Mouse (Mus musculus) hindbrain, embryonic 14.5 days (tissue): ENCODE data around the gene Fgfr2. TPM values are rescaled to one million over a fixed set of nuclear protein-coding genes. Genes with fewer than 3 reads are reported as not detected.

ENCODE experiments used
- ATAC-seq: fragments of 200-750 bp; cut with Nextera tagmentation; 2 replicates; pipeline ENCODE4 v1.8.0; 2017; ENCODE audit warnings: moderate number of reproducible peaks, mild to moderate bottlenecking, moderate TSS enrichment, moderate library complexity; ENCODE audit not compliant: low FRiP score
- DNase-seq: peaks from one replicate; pipeline ENCODE4 v3.0.0-alpha.2; 2015; ENCODE audit warnings: low spot score
- H3K27ac ChIP-seq: fragments of 300-500 bp; sonication (generic); 2 replicates; pipeline ENCODE4 v1.5.1; 2014; ENCODE audit warnings: mild to moderate bottlenecking, moderate library complexity
- H3K27me3 ChIP-seq: fragments of 300-500 bp; sonication (generic); 2 replicates; pipeline ENCODE4 v1.6.1; 2014; ENCODE audit warnings: mild to moderate bottlenecking, low read length, mixed read lengths; ENCODE audit not compliant: control insufficient read depth, insufficient read depth
- H3K36me3 ChIP-seq: fragments of 300-500 bp; sonication (generic); replicated peaks from 2 replicates; pipeline ENCODE4 v1.6.1; 2014; ENCODE audit not compliant: control insufficient read depth, insufficient read depth
- H3K4me1 ChIP-seq: fragments of 300-500 bp; sonication (generic); replicated peaks from 2 replicates; pipeline ENCODE4 v1.6.1; 2014; ENCODE audit warnings: antibody characterized with exemption, low read length, mixed read lengths; ENCODE audit not compliant: control insufficient read depth, insufficient read depth
- H3K4me2 ChIP-seq: fragments of 300-500 bp; sonication (generic); replicated peaks from 2 replicates; pipeline ENCODE4 v1.6.1; 2014; ENCODE audit warnings: mild to moderate bottlenecking, moderate library complexity
- H3K4me3 ChIP-seq: fragments of 300-500 bp; sonication (generic); replicated peaks from 2 replicates; pipeline ENCODE4 v1.5.1; 2014; ENCODE audit warnings: mild to moderate bottlenecking, low read length
- H3K9ac ChIP-seq: fragments of 300-500 bp; sonication (generic); 2 replicates; pipeline ENCODE4 v1.6.1; 2014
- H3K9me3 ChIP-seq: fragments of 300-500 bp; sonication (generic); 2 replicates; pipeline ENCODE4 v1.6.1; 2016; ENCODE audit warnings: low read length; ENCODE audit not compliant: control insufficient read depth
- WGBS: fragments of 180-500 bp; shearing (Covaris S2); extraction: QIAGEN DNeasy Blood & Tissue Kit; methylation state at CpG from one replicate; pipeline ENCODE4 v1.1.7; 2014; 5-methylcytosine and 5-hydroxymethylcytosine counted together
- polyA plus RNA-seq: library from polyadenylated mRNA; unstranded; fragments of >200 nt; fragmentation: Nextera tagmentation; extraction: Ambion mirVana; gene quantifications from 2 replicates; pipeline ENCODE4 v1.2.1, GENCODE M21; 2014

The Fgfr2 gene
- polyA plus RNA-seq, 1 experiment from 2014 or later = 43.5 TPM

DNA sequence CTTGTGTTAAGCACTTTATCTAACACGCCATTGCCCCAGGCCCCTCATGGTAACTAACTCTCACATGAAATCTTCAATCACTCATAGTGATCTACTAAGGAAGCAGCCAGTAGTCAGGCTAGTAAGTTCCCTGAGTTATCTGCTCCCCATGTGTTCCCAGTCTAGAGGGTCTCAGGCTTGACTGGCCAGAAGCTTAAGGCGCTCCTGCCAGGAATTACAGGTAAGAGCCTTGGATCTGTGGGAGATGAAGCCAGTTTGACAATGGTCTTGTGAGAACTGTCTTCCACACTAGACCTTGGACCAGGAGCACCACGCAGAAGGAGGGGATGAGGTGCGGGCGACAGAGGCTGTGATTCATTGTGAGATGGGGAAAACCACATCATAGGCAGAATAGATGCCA lies 1644.7 kb downstream of the Fgfr2 start:
- Histone ChIP-seq H3K4me1 (no peaks in the 10 kb centered on the region), H3K27ac (no peak overlapping the region), H3K9me3 (no peaks in the 10 kb centered on the region), H3K27me3 (no peaks in the 10 kb centered on the region), H3K9ac (no peak overlapping the region), H3K4me2 (no peak overlapping the region), H3K36me3 (no peaks in the 10 kb centered on the region), H3K4me3 (no peak overlapping the region)
- DNase-seq (no peak), ATAC-seq (no peak)
- WGBS = 93% methylated on average over 5 of the region's 5 CpGs

DNA sequence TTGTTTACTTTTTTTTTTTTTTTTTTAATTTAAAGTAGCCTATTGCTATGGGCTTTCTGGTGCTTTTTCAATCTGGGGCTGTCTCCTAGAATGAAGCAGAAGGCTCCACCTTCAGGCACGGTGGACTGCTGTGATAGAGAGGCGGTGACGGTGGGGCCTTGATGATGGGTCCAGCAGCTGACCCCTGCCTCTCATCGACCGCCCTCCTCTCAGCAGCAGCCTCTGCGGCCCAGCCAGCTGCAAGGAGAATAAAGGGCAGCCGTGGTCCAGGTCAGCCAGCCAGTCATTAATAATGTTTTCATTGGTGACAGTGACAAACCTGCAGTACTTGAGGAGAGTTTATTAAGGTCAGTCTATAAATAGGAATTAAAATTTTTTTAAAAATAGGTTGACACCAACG lies 1646.0 kb downstream of the Fgfr2 start:
- H3K4me2 ChIP-seq = no peak overlapping the region
- WGBS = 11% methylated on average over 8 of the region's 8 CpGs

DNA sequence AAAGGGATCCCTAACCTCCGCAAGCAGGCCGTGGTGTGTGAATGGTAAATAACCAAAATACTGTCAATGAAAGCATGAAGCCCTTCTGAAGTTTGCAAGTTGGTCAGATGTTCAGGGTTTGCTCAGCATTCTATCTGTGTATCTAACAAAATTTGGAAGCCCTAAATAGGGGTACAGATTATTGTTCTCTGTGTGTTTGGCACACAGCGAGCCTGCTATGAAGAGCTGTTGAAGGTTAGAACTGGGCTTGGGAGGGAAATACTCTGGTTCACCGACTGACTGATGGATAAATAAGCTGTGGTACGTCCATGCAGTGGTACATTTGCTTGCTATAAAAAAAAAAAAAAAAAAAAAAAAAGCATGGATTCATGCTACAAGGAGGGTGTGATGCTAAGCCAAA lies 1651.6 kb downstream of the Fgfr2 start:
- DNase-seq = no peak
- WGBS = 97% methylated on average over 5 of the region's 5 CpGs
- H3K9me3 ChIP-seq = no peaks in the 10 kb centered on the region

More for the DNA sequence above, 1646.0 kb downstream of the Fgfr2 start:
- Histone ChIP-seq H3K36me3 (no peaks in the 10 kb centered on the region), H3K9me3 (no peaks in the 10 kb centered on the region), H3K4me1 (no peaks in the 10 kb centered on the region), H3K27ac (no peak overlapping the region), H3K4me3 (no peak overlapping the region), H3K9ac (no peak overlapping the region), H3K27me3 (no peaks in the 10 kb centered on the region)
- DNase-seq (no peak), ATAC-seq (no peak)

DNA sequence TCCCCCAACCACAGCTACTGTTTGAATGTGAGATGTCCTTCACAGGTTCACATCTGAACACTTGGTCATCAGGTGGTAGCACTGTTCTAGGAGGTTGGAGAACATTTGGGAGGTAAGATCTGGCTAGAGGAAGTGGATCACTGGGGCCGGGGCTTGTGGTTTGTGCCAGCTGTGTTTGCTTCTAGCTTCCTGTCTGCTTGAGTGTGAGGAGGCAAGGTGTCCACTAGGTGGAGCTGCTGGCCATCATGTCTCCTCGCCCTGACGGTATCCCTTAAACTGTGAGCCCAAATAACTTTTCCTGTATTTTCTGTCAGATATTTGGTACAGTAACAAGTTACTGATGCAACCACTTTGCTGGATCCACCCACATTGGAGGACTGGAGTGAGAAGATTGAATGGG lies 1653.6 kb downstream of the Fgfr2 start:
- Histone ChIP-seq H3K27me3 (no peaks in the 10 kb centered on the region), H3K4me3 (no peak overlapping the region), H3K4me1 (no peaks in the 10 kb centered on the region), H3K9me3 (no peaks in the 10 kb centered on the region), H3K9ac (no peak overlapping the region), H3K27ac (no peak overlapping the region), H3K36me3 (no peaks in the 10 kb centered on the region), H3K4me2 (no peak overlapping the region)
- DNase-seq = no peak
- ATAC-seq = no peak
- WGBS = 73% methylated on average over 3 of the region's 3 CpGs

More for the DNA sequence above, 1651.6 kb downstream of the Fgfr2 start:
- no peaks in the 10 kb centered on the region for H3K36me3 ChIP-seq
- no peaks in the 10 kb centered on the region for H3K4me1 ChIP-seq
- no peak for ATAC-seq
- no peak overlapping the region for H3K27ac ChIP-seq
- H3K9ac ChIP-seq = no peak overlapping the region
- no peak overlapping the region for H3K4me3 ChIP-seq
- H3K27me3 ChIP-seq = no peaks in the 10 kb centered on the region
- H3K4me2 ChIP-seq = no peak overlapping the region

DNA sequence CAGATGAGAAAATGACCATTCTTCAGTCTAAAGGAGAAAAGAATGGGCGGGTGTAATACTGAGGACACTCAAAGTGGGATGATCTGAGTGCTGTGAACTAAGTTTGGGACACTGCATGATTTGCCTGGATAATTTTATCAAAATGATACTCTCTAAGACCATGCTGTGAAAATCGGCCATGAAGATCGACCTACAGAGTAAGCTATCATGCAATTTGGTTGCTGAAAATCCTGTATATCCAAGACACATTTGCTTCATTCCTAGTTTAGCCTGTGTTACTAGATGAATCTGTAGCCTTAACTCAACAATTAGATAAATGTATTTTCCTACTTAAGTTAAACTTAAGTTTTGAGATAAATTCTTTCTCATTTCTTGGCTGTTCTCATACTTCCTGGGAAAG lies 1655.8 kb downstream of the Fgfr2 start:
- Histone ChIP-seq H3K4me1 (no peaks in the 10 kb centered on the region), H3K4me2 (no peak overlapping the region), H3K9me3 (no peaks in the 10 kb centered on the region), H3K27me3 (no peaks in the 10 kb centered on the region), H3K36me3 (no peaks in the 10 kb centered on the region), H3K9ac (no peak overlapping the region), H3K4me3 (no peak overlapping the region), H3K27ac (no peak overlapping the region)
- ATAC-seq (no peak), DNase-seq (no peak)
- WGBS = 92% methylated on average over 3 of the region's 3 CpGs

DNA sequence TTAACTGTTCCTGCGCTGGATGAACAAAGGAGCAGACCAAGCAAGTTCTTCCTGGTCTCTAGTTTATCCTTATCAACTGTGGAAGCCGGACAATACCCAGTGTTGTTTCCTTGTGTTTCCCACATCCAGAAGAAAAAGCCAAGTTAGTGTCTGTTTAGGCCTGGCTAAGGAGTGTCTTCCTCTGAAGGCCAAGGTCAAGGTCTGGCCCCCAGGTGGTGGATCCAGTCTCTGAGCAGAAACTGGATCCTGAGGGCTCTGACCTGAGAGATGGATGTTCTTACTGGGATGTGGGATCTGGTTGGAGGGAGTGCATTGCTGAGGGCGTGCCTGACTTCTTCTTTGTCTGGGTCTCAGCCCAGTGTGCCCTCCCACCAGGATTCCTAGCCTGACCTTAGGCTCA lies 1657.4 kb downstream of the Fgfr2 start:
- H3K4me2 ChIP-seq = no peak overlapping the region

DNA sequence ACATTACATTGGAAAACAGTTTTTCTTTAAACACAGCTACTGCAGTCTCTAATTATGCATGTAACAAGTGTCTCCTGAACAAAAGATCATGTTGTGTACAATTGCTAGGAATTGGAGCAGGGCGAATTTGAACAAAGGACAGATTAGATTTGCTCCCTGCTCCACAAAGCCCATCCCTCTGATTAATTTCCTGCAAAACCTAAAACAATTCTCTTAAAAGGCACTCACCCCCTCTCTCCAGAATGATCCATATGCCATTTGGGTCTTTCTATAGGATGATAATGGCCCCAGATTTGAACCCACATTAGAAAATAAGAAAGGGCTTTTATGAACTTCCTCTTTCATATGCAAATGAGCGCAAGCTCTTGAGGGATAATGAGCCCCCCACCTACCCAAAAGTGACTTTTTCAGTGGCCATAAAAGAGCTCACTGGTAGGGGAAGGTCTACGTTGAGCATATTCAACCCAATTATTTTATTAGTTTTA lies 1658.0 kb downstream of the Fgfr2 start:
- H3K36me3 ChIP-seq = no peaks in the 10 kb centered on the region
- no peaks in the 10 kb centered on the region for H3K9me3 ChIP-seq
- no peak; the same call in 1 of the 2 replicates for ATAC-seq
- no peaks in the 10 kb centered on the region for H3K27me3 ChIP-seq
- no peak overlapping the region for H3K4me3 ChIP-seq
- no peaks in the 10 kb centered on the region for H3K4me1 ChIP-seq
- H3K9ac ChIP-seq = no peak overlapping the region
- H3K4me2 ChIP-seq = no peak overlapping the region
- no peak for DNase-seq
- 10% methylated on average over 3 of the region's 3 CpGs for WGBS
- H3K27ac ChIP-seq = no peak overlapping the region

More for the DNA sequence above, 1657.4 kb downstream of the Fgfr2 start:
- ATAC-seq (no peak), DNase-seq (no peak)
- Histone ChIP-seq H3K36me3 (no peaks in the 10 kb centered on the region), H3K4me3 (no peak overlapping the region), H3K27me3 (no peaks in the 10 kb centered on the region), H3K27ac (no peak overlapping the region), H3K9me3 (no peaks in the 10 kb centered on the region), H3K9ac (no peak overlapping the region), H3K4me1 (no peaks in the 10 kb centered on the region)
- 29% methylated on average over 3 of the region's 3 CpGs for WGBS

DNA sequence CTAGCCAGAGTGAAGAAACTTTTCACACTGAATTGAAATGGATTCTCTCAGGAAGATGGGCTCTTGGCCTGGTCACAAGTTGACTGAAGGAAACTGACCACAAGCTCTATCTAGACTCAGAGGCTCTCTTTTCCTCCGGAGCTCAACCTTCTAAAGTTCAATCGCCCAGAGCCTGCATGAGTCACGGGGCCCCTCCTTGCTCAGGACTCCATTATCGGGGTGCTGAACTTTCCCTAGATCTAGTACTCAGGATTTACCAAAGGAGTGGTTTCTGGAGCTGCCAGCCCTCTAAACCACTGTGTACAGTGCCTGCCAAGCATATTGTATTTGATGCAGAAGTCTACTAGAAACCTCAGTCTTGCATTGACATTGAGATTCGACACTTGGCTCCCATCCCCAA lies 1666.4 kb downstream of the Fgfr2 start:
- H3K9me3 ChIP-seq = 0 out of 2 replicates have a peak, but pooled peaks cover 4% of the 10 kb centered on the region
- no peaks in the 10 kb centered on the region for H3K27me3 ChIP-seq
- H3K4me2 ChIP-seq = no peak overlapping the region
- no peak overlapping the region for H3K27ac ChIP-seq
- 93% methylated on average over 5 of the region's 5 CpGs for WGBS
- no peak for DNase-seq
- no peak overlapping the region for H3K4me3 ChIP-seq
- ATAC-seq = no peak
- H3K36me3 ChIP-seq = no peaks in the 10 kb centered on the region
- H3K4me1 ChIP-seq = no peaks in the 10 kb centered on the region
- no peak overlapping the region for H3K9ac ChIP-seq

DNA sequence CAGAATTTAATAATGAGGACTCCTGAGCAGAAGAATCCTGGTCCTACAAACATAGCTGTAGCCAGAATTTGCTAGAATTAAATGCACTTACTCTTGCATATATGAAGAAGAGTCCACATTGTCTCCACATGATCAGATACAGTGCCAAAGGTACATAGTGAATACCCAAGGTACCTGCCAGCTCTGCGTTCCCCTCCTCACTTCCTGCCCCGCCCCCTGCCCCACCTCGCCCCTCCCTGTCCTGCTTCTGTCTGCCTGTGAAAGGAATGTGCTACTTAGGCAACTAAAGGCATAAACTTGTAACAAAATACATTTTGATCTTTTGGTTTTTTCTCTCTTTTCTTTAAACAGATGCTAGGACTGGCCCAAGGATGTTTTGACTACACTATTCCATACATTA lies 1686.1 kb downstream of the Fgfr2 start:
- Histone ChIP-seq H3K9ac (no peak overlapping the region), H3K4me1 (no peaks in the 10 kb centered on the region), H3K4me3 (no peak overlapping the region), H3K36me3 (peaks cover 43% of the 10 kb centered on the region), H3K27me3 (no peaks in the 10 kb centered on the region), H3K4me2 (no peak overlapping the region), H3K9me3 (no peaks in the 10 kb centered on the region), H3K27ac (no peak overlapping the region)
- ATAC-seq (no peak), DNase-seq (no peak)
- 63% methylated on average over 3 of the region's 3 CpGs for WGBS

DNA sequence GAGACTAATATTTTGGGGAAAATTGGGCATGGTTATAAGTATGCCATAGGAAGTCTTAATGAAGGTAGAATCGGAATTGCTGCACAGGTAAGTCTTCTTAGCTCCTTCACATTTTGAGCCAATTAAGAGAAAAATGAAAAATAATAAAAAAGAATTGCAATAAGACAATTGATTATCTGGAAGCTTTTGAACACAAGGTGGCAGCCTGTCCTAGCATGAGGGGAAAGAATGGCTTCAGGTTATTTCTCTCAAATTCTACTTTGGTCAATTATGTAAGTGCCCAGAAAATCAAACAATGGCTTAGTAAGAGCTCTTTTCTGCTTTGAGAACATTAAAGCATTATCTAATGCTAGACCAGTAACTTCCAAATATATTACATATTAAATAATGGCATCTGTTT lies 1688.9 kb downstream of the Fgfr2 start:
- Histone ChIP-seq H3K4me3 (no peak overlapping the region), H3K4me2 (no peak overlapping the region), H3K9me3 (no peaks in the 10 kb centered on the region), H3K36me3 (peaks cover 54% of the 10 kb centered on the region), H3K4me1 (no peaks in the 10 kb centered on the region), H3K9ac (no peak overlapping the region), H3K27me3 (no peaks in the 10 kb centered on the region), H3K27ac (no peak overlapping the region)
- 80% methylated on average over 1 of the region's 1 CpGs for WGBS
- ATAC-seq (no peak), DNase-seq (no peak)
